Mouse (Mus musculus) lung, postnatal 0 days (tissue): ENCODE measurements around the gene Cnn2. TPM values are rescaled to one million over a fixed set of nuclear protein-coding genes. Genes with fewer than 3 reads are reported as not detected.
"Not testable (repeated sequence)": the region's sequence is repeated elsewhere in the genome, so short reads cannot be mapped to it uniquely, and the experiment has no call there.

Experiments
- ATAC-seq: fragments of 200-750 bp; cut with Nextera tagmentation; 2 replicates; pipeline ENCODE4 v1.8.0; 2017; ENCODE audit warnings: moderate library complexity
- DNase-seq: peaks from one replicate; pipeline ENCODE4 v3.0.0-alpha.2; 2016; ENCODE audit warnings: low spot score
- H3K27ac ChIP-seq: fragments of 300-500 bp; sonication (generic); 2 replicates; pipeline ENCODE4 v1.5.1; 2014; ENCODE audit warnings: antibody characterized with exemption, mild to moderate bottlenecking, low read length, mixed read lengths
- H3K27me3 ChIP-seq: fragments of 300-500 bp; sonication (generic); replicated peaks from 2 replicates; pipeline ENCODE4 v1.6.1; 2014; ENCODE audit warnings: low read length, mixed read lengths; ENCODE audit not compliant: insufficient read depth
- H3K36me3 ChIP-seq: fragments of 300-500 bp; sonication (generic); 2 replicates; pipeline ENCODE4 v1.6.1; 2014; ENCODE audit warnings: low read length, mixed read lengths; ENCODE audit not compliant: insufficient read depth
- H3K4me1 ChIP-seq: fragments of 300-500 bp; sonication (generic); 2 replicates; pipeline ENCODE4 v1.6.1; 2014; ENCODE audit warnings: antibody characterized with exemption, low read depth, low read length, mixed read lengths; ENCODE audit not compliant: insufficient read depth
- H3K4me2 ChIP-seq: fragments of 300-500 bp; sonication (generic); replicated peaks from 2 replicates; pipeline ENCODE4 v1.6.1; 2014; ENCODE audit warnings: low read depth, mild to moderate bottlenecking, low read length, moderate library complexity, mixed read lengths
- H3K4me3 ChIP-seq: fragments of 300-500 bp; sonication (generic); 2 replicates; pipeline ENCODE4 v1.5.1; 2014; ENCODE audit warnings: low read depth, low read length
- H3K9ac ChIP-seq: fragments of 300-500 bp; sonication (generic); replicated peaks from 2 replicates; pipeline ENCODE4 v1.6.1; 2014; ENCODE audit warnings: low read depth, mild to moderate bottlenecking
- H3K9me3 ChIP-seq: fragments of 300-500 bp; sonication (generic); 2 replicates; pipeline ENCODE4 v1.6.1; 2016; ENCODE audit warnings: low read length, mixed read lengths
- CTCF ChIP-seq: IDR thresholded peaks from 2 replicates; pipeline ENCODE4 v1.5.1; 2016; ENCODE audit warnings: antibody characterized with exemption, mild to moderate bottlenecking
- EP300 ChIP-seq: IDR thresholded peaks from 2 replicates; pipeline ENCODE4 v1.6.1; 2016; ENCODE audit warnings: antibody characterized with exemption, mild to moderate bottlenecking, control low read depth
- WGBS: fragments of 180-500 bp; shearing (Covaris S2); extraction: QIAGEN DNeasy Blood & Tissue Kit; methylation state at CpG from one replicate; pipeline ENCODE4 v1.1.7; 2014; 5-methylcytosine and 5-hydroxymethylcytosine counted together
- polyA plus RNA-seq: library from polyadenylated mRNA; unstranded; fragments of >200 nt; fragmentation: Nextera tagmentation; extraction: Ambion mirVana; gene quantifications from 2 replicates; pipeline ENCODE4 v1.2.1, GENCODE M21; 2015

Gene Cnn2
- polyA plus RNA-seq, 1 experiment from 2014 or later = 483 TPM

GRCm38 (mm10) chr10:80044087-80044486 is 55.7 kb downstream of the Cnn2 start:
- WGBS = 60% methylated on average over 4 of the region's 4 CpGs

GRCm38 (mm10) chr10:80045364-80045763 is 57.0 kb downstream of the Cnn2 start:
- not testable (repeated sequence) for H3K4me2 ChIP-seq, ATAC-seq, H3K9ac ChIP-seq, H3K4me3 ChIP-seq, H3K27me3 ChIP-seq, H3K4me1 ChIP-seq, H3K27ac ChIP-seq, DNase-seq, H3K9me3 ChIP-seq, H3K36me3 ChIP-seq
- WGBS = 81% methylated on average over 2 of the region's 4 CpGs

More at GRCm38 (mm10) chr10:80044087-80044486, 55.7 kb downstream of the Cnn2 start:
- H3K4me2 ChIP-seq = no peak overlapping the region
- no peak for ATAC-seq
- H3K9ac ChIP-seq = no peak overlapping the region
- no peak overlapping the region for H3K4me3 ChIP-seq
- DNase-seq = no peak
- H3K27me3 ChIP-seq = no peaks in the 10 kb centered on the region
- TF ChIP-seq CTCF (no peak), EP300 (no peak)
- H3K27ac ChIP-seq = no peak overlapping the region
- no peaks in the 10 kb centered on the region; the same call in 1 of the 2 replicates for H3K4me1 ChIP-seq
- no peaks in the 10 kb centered on the region for H3K9me3 ChIP-seq
- no peaks in the 10 kb centered on the region for H3K36me3 ChIP-seq

Other genes starting within 250 kb of the Cnn2 start
- 17.4 and 22.4 TPM in 2 replicates for gene Polrmt, start 242.0 kb upstream of the Cnn2 start, polyA plus RNA-seq
- gene Fgf22, start 233.5 kb upstream of the Cnn2 start, polyA plus RNA-seq = 0.18 TPM in 1 of 2 replicates, not detected in the other
- 40.5 and 45.9 TPM in 2 replicates for gene Rnf126, start 221.6 kb upstream of the Cnn2 start, polyA plus RNA-seq
- 38.6 and 39.9 TPM in 2 replicates for gene Fstl3, start 211.3 kb upstream of the Cnn2 start, polyA plus RNA-seq
- gene Prss57, start 197.6 kb upstream of the Cnn2 start, polyA plus RNA-seq = 0.11 and 0.31 TPM in 2 replicates
- gene Palm, start 195.0 kb upstream of the Cnn2 start, polyA plus RNA-seq = 29.6 and 30.8 TPM in 2 replicates
- 10.5 and 10.6 TPM in 2 replicates for gene Misp, start 167.6 kb upstream of the Cnn2 start, polyA plus RNA-seq
- 107 and 109 TPM in 2 replicates for gene Ptbp1, start 134.2 kb upstream of the Cnn2 start, polyA plus RNA-seq
- 2.2 and 2.4 TPM in 2 replicates for gene Prtn3, start 114.1 kb upstream of the Cnn2 start, polyA plus RNA-seq
- 3.9 and 4.8 TPM in 2 replicates for gene Plppr3, start 114.0 kb upstream of the Cnn2 start, polyA plus RNA-seq
- 0.92 TPM in 1 of 2 replicates, not detected in the other for gene Elane, start 102.3 kb upstream of the Cnn2 start, polyA plus RNA-seq
- gene Cfd, start 97.7 kb upstream of the Cnn2 start, polyA plus RNA-seq = not detected in 2 replicates
- gene Med16, start 79.7 kb upstream of the Cnn2 start, polyA plus RNA-seq = 32.0 and 32.8 TPM in 2 replicates
- gene Gm26602, start 77.7 kb upstream of the Cnn2 start, polyA plus RNA-seq = not detected in 2 replicates
- 1.6 and 1.7 TPM in 2 replicates for gene Kiss1r, start 71.6 kb upstream of the Cnn2 start, polyA plus RNA-seq
- 123 and 129 TPM in 2 replicates for gene R3hdm4, start 67.4 kb upstream of the Cnn2 start, polyA plus RNA-seq
- gene Arid3a, start 61.5 kb upstream of the Cnn2 start, polyA plus RNA-seq = 4.8 and 7.1 TPM in 2 replicates
- gene Wdr18, start 28.4 kb upstream of the Cnn2 start, polyA plus RNA-seq = 32.8 and 44.2 TPM in 2 replicates
- 0.24 and 0.32 TPM in 2 replicates for gene Grin3b, start 17.9 kb upstream of the Cnn2 start, polyA plus RNA-seq
- gene Tmem259, start 4.3 kb upstream of the Cnn2 start, polyA plus RNA-seq = 26.7 and 27.6 TPM in 2 replicates
- gene Abca7, start 7.9 kb downstream of the Cnn2 start, polyA plus RNA-seq = 5.5 and 6.5 TPM in 2 replicates
- gene Arhgap45, start 28.1 kb downstream of the Cnn2 start, polyA plus RNA-seq = 20.1 and 22.2 TPM in 2 replicates
- gene Polr2e, start 51.2 kb downstream of the Cnn2 start, polyA plus RNA-seq = 178 and 202 TPM in 2 replicates
- gene Gpx4, start 58.6 kb downstream of the Cnn2 start, polyA plus RNA-seq = 1,058 and 1,082 TPM in 2 replicates
- 17.5 and 26.4 TPM in 2 replicates for gene Sbno2, start 117.0 kb downstream of the Cnn2 start, polyA plus RNA-seq
- gene Stk11, start 127.2 kb downstream of the Cnn2 start, polyA plus RNA-seq = 19.0 and 19.8 TPM in 2 replicates
- gene Atp5d, start 150.0 kb downstream of the Cnn2 start, polyA plus RNA-seq = 463 and 491 TPM in 2 replicates
- 5.1 and 5.5 TPM in 2 replicates for gene Cbarp, start 152.3 kb downstream of the Cnn2 start, polyA plus RNA-seq
- 13.2 and 14.2 TPM in 2 replicates for gene Midn, start 159.7 kb downstream of the Cnn2 start, polyA plus RNA-seq
- gene Cirbp, start 177.4 kb downstream of the Cnn2 start, polyA plus RNA-seq = 203 and 305 TPM in 2 replicates
- 10.4 and 11.7 TPM in 2 replicates for gene 1600002K03Rik, start 184.4 kb downstream of the Cnn2 start, polyA plus RNA-seq
- 5.1 and 6.9 TPM in 2 replicates for gene Efna2, start 190.9 kb downstream of the Cnn2 start, polyA plus RNA-seq
- gene Mum1, start 237.8 kb downstream of the Cnn2 start, polyA plus RNA-seq = 34.0 and 36.9 TPM in 2 replicates